Mouse (Mus musculus) skeletal muscle tissue, adult 2 months (tissue): Measurements from ENCODE around the gene Prkce.

Source experiments
- DNase-seq: peaks from one replicate; pipeline ENCODE4 v3.0.0-alpha.2; 2012; ENCODE audit warnings: low read depth, low spot score

Prkce gene

DNA sequence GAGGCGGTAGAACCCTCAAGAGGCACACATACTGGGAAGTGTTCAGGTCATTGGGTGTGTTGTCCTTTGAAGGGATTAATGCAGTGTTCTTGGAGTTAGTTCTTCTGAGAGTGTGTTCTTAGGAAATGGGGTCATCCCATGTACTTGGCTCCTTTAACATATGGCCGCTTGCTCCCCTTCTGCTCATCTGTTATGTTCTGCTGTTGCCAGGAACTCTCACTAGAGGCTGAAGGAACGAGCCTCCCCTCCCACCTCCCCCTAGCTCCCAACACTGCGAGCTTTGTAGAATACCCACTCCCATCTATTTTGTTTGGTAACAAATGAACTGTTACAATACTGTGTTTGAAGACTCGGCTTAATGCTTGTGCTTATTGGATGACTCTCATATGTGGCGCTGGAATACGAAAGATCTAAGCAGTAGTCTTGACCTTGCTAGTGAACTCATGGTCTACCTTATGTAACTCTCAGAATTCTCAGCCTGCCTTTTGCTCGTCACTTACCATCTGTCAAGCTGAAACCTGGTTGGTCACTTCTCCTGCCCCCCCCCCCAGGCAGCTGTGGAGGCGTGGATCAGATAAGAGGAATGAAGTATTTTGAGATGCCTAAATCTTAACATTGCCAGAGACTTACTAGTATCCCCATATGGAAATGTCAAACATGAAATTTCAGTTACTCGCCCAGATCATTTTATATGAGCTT lies 58.1 kb downstream of the Prkce start:
- no peak for DNase-seq

DNA sequence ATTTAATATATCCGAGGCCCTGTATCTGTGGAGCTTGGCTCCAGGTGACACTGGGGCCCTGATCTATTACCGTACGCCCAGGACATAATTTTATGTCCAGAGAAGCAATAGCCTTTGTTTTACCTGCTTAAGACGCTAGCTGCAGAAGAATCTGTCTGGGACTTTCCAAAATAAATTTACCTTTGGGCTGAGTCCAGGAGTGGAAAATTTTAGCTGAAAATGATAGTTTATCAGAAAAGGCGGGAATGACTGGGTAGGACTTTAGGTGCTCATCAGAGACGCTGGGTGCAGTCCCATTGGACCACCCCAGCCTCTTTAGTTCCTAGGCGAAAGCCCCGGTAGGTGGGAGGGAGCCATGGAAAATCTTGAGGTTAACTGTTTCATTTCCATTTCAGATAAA lies 58.6 kb downstream of the Prkce start:
- no peak for DNase-seq

DNA sequence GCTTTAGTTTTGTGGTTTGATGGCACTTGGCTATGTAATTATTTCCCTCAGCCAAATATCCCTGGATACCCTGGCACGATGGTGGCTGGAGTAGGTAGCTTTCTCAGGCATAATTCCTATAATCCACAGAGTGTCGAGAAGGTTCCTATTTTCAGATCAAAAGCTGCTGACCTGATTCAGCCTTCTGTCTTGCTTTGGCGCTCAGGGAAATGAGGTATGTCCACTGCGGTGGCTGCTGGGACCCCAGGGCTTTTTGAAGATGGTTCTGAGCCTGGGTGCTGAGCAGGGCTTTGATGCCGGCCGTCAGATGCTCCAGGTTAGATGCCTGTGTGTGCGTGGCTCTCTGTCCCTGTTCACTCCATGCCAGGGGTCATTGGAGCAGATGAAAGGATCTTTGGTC lies 59.0 kb downstream of the Prkce start:
- DNase-seq: no peak

DNA sequence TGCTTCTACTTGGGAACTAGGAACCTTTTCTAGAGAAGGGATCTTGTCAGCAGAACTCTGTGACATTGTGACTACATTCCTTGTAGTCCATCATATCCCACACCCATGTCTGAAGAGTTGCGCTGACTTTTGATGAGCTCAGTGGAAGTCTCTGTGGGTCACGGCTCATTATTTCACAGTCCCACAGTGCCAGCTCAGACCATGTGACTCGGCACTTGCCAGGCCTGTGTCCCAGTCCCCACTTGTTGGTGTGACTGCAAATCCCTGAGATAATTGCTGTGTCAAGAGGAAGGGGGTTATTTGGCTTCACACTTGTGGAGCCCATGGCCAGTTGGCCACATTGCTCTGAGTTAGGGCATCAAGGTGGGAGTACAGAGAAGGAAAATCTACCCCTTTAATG lies 59.8 kb downstream of the Prkce start:
- DNase-seq: no peak

DNA sequence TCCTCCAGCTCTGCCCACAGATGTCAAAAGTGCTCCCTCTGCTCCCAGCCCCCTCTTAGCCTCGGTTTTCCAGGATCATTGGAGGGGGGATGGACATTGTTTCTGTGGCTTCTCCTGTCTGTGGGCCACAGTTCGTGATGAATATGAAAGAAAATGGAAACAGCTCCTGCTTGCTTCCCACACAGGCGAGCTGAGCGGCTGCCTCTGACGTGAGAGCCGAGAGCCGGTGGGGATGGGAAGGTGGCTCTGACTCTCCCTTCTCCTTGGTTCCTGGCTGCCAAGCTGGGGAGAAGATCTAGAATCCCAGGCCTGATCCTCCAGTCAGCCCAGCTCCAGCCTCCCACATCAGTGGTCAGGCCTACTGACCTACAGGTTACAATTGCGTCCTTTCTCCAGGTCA lies 61.3 kb downstream of the Prkce start:
- DNase-seq: no peak

DNA sequence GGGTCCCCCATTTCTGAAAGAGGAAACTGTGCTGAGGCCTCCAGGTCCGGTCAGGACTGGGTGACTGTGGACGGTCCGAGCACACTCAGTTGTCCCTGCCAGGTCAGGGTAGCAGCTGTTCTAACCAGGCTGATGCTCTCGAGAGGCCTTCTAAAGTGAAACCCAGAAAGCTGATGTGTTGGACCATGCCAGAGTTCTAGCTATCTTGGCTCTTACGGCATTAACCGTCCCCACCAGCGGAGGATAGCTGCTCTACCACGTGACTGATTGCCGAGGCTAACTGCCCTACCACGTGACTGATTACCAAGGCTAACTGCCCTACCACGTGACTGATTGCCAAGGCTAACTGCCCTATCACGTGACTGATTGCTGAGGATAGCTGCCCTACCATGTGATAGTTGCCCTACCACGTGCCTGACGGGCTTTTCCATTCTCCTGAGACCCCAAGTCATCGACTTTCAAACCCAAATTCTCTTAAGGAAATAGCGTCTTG lies 62.6 kb downstream of the Prkce start:
- peak; percentile 51 for DNase-seq

DNA sequence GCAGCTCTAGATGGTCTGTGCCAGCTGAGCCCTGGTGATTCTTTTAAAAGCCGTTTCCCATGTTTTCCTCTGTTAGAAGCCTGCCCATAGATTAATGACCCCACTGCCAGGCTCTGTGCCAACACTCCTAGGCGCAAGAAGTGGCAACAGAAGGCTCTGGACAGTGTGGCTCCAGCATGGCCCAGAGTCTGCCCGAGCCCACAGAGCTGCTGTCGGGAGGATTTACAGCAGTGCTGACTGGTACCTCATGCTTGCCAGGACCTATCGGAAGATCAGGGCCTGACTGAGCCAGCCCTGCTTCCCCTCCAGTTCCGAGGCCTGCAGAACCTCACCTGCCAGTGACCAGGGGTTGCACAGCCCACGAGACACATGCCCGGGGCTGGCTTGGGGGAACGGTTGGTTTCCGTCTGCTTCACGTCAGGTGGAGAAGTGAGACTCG lies 64.2 kb downstream of the Prkce start:
- peak; percentile 38 for DNase-seq

DNA sequence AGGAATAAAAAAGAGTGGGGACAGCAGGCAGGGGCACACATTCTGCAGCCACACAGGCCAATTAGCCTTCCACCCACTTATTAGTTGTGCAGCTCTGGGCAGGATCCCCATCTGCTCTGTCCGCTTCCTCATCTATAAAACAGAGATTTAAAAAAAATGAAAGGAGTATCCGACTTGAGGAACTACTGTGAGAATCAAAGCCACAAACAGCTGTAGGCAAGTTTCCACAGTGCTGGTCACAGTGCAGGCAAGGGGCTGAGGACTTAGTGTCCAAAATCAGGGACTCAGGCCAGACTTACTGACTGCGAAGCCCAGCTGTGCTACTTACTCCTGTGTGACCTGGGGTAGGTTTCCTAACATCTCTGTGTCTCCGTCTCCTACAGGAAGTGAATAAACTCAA lies 64.7 kb downstream of the Prkce start:
- DNase-seq: no peak

DNA sequence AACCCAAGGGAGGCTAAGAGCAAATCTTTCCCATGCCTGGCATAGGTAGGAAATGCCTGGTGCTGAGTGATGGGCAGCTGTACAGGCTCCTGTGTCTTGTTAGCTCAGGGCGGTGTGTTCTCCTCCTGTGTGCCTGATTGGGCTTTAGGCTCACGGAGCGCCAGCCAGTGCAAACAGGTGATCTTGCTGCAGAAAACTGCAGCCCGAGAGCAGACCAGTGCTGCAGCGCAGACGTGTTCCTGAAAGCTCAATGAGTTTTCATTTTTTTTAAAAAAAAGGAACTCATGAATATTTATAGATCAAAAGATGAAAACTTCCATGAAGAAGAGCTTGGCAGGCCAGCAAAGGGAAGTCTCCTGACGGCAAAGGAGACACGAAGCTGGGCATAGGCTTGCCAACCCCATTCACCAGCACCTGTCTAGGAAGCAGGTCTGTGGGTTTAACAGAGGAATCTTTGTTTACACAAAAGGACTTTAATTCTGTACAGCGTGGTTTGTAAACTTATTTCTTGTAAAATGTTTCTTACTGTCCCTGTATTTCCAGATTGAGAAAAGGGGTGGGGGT lies 67.1 kb downstream of the Prkce start:
- DNase-seq: no peak

DNA sequence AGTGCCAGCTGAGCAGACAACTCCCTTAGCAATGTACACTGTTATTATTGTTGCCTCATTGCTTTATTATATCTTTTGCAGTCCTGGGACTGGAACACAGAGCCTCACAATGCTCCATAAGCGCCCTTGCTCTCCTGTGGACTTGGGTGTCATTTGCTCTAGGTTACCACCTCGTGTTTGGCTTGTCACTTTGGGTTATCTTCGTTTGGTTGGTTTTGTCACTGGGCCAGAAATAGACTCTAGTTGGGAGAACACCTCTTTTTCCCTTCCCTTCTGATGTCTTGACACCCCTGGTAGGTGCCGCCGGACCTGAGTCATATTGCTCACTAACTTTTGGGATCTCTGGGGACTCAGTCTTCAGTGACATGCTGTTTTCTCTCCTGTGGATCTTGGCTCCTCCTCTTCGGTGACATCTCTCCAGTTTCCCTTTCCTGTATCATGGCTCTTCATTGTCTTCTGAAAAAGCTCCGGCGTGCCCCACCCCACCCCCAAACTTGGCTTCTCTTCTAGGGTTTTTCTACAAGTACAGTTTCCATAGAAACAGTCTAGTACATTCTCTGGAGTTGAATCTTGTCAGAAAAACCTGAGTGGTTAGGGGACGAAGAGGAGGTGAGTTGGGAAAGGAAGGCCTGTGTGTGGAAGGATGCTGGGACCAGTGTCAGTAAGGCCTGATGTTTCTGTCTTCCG lies 68.6 kb downstream of the Prkce start:
- no peak for DNase-seq

DNA sequence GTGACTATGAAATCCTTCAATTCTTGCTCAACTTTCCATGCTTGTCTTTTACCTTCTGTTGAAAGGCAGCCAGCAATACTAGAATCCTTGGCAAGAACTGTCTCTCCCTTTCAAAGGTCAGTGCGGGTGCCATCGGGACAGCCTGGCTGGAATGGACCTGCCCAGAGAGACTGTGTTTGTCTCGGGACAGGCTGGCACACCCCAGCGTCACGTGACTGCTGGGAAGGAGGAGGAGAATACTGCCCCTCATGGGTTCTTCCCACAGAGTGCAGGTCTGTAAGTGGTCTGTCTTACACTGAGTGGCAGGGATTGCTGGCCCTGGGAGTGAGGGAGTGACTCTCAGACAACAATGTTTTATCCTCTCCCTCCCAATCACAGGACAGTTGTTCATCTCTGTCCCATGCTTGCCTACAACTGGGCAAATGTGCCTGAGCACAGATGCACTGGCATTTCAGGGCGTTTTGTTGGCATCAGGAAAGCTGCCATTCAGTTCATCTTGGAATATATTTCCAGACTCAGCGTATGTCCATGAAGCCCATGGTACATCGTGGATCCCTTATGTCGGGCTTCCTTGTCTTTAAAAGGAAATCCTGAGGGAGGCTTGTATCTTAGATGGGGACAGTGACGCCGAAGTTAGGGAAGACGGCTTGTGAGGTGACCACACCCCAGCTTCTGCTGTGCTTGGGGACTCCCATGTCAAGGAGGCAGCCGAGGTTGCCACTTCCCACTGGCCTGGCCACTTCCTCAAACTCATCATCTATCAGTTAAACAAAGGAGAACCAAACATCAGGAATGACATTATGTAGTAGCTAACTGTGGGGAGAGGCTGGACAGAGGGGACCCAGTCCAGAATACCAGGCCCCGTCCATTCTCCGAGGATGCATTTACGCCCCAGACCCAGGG lies 69.5 kb downstream of the Prkce start:
- peak; percentile 59 for DNase-seq

DNA sequence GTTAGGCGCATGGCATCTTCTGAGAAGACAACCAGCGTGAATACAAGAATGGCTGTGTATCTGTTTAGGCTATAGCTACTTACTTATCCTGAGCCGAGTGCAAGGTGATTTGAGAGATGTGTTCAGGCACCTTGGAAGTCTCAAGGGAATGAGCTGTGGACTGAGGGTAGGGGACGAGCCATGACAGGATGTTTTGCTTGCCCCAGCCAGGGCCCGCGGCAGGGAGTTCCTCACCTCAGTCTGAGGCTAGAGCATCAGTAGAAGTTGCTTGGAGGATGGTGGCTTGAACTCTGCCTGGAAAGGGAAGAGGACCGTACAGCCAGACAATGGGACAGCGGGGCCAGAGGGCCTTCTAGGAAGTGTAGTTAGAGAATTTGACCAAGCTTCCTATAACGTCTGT lies 74.7 kb downstream of the Prkce start:
- no peak for DNase-seq

DNA sequence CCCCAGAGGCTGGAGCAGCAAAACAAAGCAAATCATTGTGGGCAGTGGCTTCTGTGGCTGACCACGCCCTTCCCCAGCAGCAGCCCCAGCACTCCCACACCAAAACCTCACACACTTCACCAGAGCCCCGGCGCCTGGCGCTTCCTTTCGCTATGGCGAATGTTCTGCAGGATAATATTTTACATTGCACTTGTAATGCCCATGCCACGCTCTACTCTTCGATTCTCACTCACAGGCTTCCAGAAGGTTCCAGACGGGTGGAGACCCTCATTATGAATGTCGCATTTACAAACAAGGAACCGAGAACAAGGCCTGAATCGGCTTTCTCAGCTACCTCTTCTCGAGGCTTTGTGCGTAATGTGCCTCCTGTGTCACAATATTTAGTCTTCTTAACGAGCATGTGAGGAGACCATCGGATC lies 75.5 kb downstream of the Prkce start:
- no peak for DNase-seq

DNA sequence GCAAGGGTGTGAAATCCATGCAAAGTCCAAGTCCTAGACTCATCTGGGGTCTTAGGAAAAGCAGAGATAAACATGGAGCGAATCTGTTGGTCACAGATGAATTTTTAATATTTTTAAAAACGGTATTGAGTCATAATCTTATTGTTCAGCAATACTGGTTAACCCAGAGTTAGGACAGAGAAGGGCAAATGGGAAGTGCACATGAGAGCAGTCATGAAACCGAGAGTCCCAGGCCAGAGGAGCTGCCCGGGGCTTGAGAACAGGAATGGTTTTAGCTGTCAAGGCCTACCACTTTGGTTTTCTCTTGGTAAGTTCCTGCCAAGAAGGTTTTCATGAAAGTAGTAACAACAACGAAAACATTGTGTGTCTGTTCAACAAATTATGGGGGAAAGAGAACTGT lies 76.8 kb downstream of the Prkce start:
- DNase-seq: no peak

DNA sequence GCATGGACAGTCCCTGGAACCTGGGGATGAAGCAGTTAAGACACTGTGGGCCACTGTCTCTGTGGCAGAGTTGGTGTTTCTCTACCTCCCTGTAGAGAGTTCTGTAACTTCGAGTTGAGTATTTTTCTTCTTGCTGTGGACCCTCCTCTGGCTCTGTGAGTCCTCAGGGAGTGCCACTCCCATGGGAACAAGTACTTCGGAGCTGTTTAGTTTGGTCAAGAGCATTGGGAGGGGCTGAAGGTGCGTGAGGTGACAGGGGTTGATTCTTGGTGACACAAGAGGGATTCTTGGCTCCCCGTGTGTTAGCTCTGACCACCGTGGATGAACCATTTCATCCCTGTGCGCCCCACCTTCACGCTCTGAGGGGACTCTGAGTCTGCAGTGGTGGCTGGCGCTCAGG lies 81.2 kb downstream of the Prkce start:
- no peak for DNase-seq

DNA sequence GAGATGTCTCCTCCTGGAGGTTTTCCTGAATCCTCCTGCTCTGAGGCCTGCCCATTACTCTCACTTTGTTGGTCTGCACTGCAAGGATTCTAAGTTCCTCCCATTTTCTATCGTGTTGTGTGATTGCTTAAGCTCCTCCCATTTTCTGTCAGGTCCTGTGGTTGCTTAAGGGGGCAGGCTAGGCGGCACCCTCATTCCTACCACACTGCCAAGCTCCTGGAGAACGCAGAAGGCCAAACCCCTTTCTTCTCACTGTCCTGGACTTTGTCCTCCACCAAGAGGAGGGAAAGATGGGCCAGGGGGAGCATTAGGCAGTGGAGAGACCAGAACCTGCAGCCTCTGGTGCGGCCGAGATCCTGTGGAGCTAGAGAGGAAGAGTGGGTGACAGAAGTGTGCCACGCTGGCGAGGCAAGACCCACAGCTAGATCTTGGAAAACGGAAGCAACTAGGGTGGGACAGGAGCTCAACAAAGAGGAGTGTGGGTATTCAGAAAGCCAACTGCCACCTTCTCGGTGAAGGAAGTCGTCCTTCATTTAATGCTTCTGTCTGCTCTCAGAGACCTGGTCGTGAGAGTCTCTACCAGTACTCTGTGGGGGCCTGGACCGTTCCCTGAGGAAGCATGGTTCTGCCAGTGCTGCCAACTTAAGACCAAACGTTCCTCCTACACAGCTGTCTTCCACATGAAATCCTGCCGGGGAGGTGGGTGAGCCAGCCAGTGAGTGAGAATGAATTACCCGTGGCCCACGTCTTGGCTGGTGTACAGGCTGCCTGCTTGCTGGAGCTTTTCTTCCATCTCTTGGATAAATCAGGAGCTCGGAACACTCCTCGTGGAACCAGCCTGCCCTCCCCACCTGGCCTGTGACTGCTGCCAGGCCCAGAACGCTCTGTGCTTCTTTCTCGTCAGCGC lies 82.2 kb downstream of the Prkce start:
- DNase-seq: no peak

DNA sequence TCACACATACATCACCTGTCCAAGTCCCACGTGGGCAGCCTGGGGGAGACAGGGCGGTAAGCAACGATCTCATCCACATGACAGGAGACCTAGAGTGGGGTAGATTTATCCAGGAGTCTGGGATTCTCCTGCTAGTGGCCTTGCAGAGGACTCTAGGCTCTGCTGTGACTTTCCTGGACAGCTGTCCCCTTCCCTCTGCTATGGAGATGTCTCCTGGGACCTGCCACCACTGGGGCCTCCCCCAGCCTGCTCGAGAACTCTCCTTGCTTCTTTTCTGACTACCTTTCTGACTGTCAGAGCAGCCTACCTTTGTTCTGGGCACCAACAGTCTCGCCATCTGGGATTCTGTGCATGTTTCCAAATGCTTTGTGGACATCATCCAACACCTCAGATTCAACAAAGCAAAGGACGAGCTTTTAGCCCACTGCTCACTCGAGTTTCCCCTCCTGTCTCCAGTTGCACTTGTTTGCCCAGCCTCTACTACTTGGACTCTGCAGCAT lies 82.9 kb downstream of the Prkce start:
- DNase-seq: no peak

DNA sequence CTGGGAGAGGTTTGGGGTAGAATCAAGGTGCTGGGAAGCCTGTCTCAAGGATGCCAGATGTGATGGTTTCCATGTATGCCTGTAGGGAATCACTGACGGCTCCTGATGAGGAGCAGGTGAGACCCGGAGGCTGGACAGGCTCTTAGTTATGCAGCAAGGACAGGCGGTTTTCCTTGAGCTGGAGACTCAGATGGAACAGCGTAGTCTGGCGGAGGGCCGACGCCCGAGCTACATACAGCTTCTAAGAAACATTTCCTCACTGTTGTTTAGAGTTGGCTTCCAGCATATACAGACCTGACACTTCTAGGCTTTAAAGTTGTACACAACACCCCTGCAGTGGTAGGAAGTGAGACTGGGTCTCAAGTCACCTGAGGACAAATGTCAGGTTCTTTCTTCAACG lies 86.3 kb downstream of the Prkce start:
- no peak for DNase-seq

DNA sequence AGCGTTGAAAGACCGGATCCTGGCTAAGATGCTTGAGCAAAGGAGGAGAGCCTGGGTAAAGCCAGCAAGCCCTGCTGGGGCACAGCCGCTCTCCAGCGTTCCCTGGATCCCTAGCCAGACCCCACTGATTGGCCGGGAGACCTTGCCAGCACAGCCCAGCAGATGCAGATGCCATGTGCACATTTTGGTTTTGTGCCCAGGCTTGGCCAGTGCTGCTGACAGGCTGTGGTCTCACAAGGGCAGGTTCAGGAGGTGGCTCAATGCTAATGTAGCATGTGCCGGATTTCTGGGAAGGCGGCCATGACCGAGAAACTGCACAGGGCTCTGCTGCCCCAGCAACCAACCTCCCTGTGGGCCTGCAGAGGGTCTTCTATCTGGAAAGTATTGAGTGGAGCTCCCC lies 86.7 kb downstream of the Prkce start:
- DNase-seq: peak; percentile 88

DNA sequence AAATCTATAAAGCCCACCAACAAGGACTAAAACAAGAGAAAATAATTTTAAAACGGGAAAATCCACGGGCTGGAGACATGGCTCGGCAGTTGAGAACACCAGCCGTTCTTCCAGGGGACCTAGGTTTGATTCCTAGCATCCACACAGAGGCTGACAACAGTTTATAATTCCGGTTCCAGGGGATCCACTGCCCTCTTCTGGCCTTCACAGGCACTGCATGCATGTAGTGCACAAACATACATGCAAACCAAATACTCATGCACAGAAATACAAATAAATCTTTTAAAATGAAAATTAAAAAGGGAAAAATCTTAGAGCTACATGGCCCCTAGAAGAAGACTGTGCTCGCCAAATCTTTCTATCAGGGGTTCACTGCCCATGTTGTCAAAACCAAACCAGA lies 87.4 kb downstream of the Prkce start:
- no peak for DNase-seq

DNA sequence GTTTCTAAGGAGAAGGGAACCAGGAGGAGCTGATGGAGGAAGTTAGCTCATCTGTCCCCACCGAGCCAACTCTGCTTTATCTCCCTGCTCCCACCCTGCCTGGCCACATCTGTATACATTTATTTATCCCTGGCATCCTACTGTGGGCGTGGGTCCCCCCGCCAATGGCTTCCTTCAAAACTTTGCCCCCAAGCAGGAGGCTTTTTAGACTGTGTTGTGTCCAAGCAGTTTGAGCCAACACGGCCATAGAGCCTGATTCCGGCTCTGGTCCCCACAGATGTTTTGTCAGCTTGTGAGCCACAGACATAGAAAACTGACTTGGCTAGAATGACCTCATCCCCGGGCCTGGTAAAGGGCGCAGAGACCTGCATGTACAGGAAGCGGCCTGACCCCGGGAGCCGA lies 89.1 kb downstream of the Prkce start:
- no peak for DNase-seq
